Mouse (Mus musculus) hindbrain, embryonic 10.5 days (tissue): ENCODE measurements around the gene Cstf3. TPM values are rescaled to one million over a fixed set of nuclear protein-coding genes. Genes with fewer than 3 reads are reported as not detected.

ENCODE experiments used
- DNase-seq: peaks from one replicate; pipeline ENCODE4 v3.0.0-alpha.2; 2017; ENCODE audit warnings: low spot score
- H3K27ac ChIP-seq: fragments of 300-500 bp; sonication (generic); 2 replicates; pipeline ENCODE4 v1.5.1; 2016; ENCODE audit warnings: mild to moderate bottlenecking, moderate library complexity
- H3K27me3 ChIP-seq: fragments of 300-500 bp; sonication (generic); 2 replicates; pipeline ENCODE4 v1.6.1; 2016; ENCODE audit warnings: mild to moderate bottlenecking; ENCODE audit not compliant: poor library complexity, insufficient read depth, severe bottlenecking
- H3K36me3 ChIP-seq: fragments of 300-500 bp; sonication (generic); 2 replicates; pipeline ENCODE4 v1.6.1; 2016; ENCODE audit warnings: mild to moderate bottlenecking, moderate library complexity
- H3K4me1 ChIP-seq: fragments of 300-500 bp; sonication (generic); replicated peaks from 2 replicates; pipeline ENCODE4 v1.6.1; 2016; ENCODE audit warnings: mild to moderate bottlenecking
- H3K4me3 ChIP-seq: fragments of 300-500 bp; sonication (generic); 2 replicates; pipeline ENCODE4 v1.5.1; 2016; ENCODE audit warnings: mild to moderate bottlenecking, moderate library complexity
- H3K9me3 ChIP-seq: fragments of 300-500 bp; sonication (generic); 2 replicates; pipeline ENCODE4 v1.6.1; 2016; ENCODE audit warnings: mild to moderate bottlenecking, moderate library complexity
- WGBS: fragments of 180-500 bp; shearing (Covaris S2); methylation state at CpG from one replicate; pipeline ENCODE4 v1.1.7; 2016; 5-methylcytosine and 5-hydroxymethylcytosine counted together
- polyA plus RNA-seq: library from polyadenylated mRNA; unstranded; fragments of >200 nt; fragmentation: Nextera tagmentation; extraction: Ambion mirVana; gene quantifications from 2 replicates; pipeline ENCODE4 v1.2.1, GENCODE M21; 2016

The Cstf3 gene
- polyA plus RNA-seq, 1 experiment from 2014 or later: 86.4 TPM

- H3K4me3 ChIP-seq: no peak overlapping the region
- no peaks in the 10 kb centered on the region for H3K27me3 ChIP-seq
- no peak overlapping the region for H3K27ac ChIP-seq
- WGBS: 84% methylated on average over 7 of the region's 7 CpGs
- H3K4me1 ChIP-seq: no peaks in the 10 kb centered on the region
- H3K36me3 ChIP-seq: no peaks in the 10 kb centered on the region
- H3K9me3 ChIP-seq: no peaks in the 10 kb centered on the region
- DNase-seq: no peak
Measured at GRCm38 (mm10) chr2:104579784-104580446, 10.4 kb upstream of the Cstf3 start.

- no peaks in the 10 kb centered on the region for H3K9me3 ChIP-seq
- no peaks in the 10 kb centered on the region for H3K36me3 ChIP-seq
- no peaks in the 10 kb centered on the region for H3K27me3 ChIP-seq
- no peaks in the 10 kb centered on the region for H3K4me1 ChIP-seq
- H3K4me3 ChIP-seq: no peak overlapping the region
- no peak for DNase-seq
- WGBS: 88% methylated on average over 9 of the region's 9 CpGs
- no peak overlapping the region for H3K27ac ChIP-seq
Measured at GRCm38 (mm10) chr2:104581281-104581879, 8.9 kb upstream of the Cstf3 start.

- no peak for DNase-seq
- WGBS: 74% methylated on average over 6 of the region's 6 CpGs
Measured at GRCm38 (mm10) chr2:104583032-104583431, 7.3 kb upstream of the Cstf3 start.

GRCm38 (mm10) chr2:104584226-104584625, 6.1 kb upstream of the Cstf3 start:
- WGBS: 80% methylated on average over 7 of the region's 7 CpGs
- Histone ChIP-seq H3K4me1 (peaks cover 2% of the 10 kb centered on the region), H3K9me3 (no peaks in the 10 kb centered on the region), H3K27me3 (no peaks in the 10 kb centered on the region), H3K4me3 (no peak overlapping the region), H3K36me3 (no peaks in the 10 kb centered on the region), H3K27ac (no peak overlapping the region)
- no peak for DNase-seq

More at GRCm38 (mm10) chr2:104583032-104583431, 7.3 kb upstream of the Cstf3 start:
- Histone ChIP-seq H3K27ac (no peak overlapping the region), H3K4me3 (no peak overlapping the region), H3K4me1 (no peaks in the 10 kb centered on the region), H3K36me3 (no peaks in the 10 kb centered on the region), H3K9me3 (no peaks in the 10 kb centered on the region), H3K27me3 (no peaks in the 10 kb centered on the region)

GRCm38 (mm10) chr2:104585645-104586044, 4.7 kb upstream of the Cstf3 start:
- DNase-seq: no peak
- Histone ChIP-seq H3K36me3 (no peaks in the 10 kb centered on the region), H3K4me3 (no peak overlapping the region), H3K27ac (no peak overlapping the region), H3K9me3 (no peaks in the 10 kb centered on the region), H3K4me1 (peaks cover 7% of the 10 kb centered on the region), H3K27me3 (no peaks in the 10 kb centered on the region)
- 51% methylated on average over 2 of the region's 2 CpGs for WGBS

- H3K27me3 ChIP-seq: no peaks in the 10 kb centered on the region
- no peak overlapping the region for H3K27ac ChIP-seq
- 95% methylated on average over 5 of the region's 5 CpGs for WGBS
- peaks cover 18% of the 10 kb centered on the region for H3K4me1 ChIP-seq
- no peak overlapping the region for H3K4me3 ChIP-seq
- no peaks in the 10 kb centered on the region for H3K9me3 ChIP-seq
- no peak for DNase-seq
- H3K36me3 ChIP-seq: peaks cover 7% of the 10 kb centered on the region; the same call in 1 of the 2 replicates
Measured at GRCm38 (mm10) chr2:104588552-104588951, 1.8 kb upstream of the Cstf3 start.

- peaks cover 21% of the 10 kb centered on the region for H3K4me1 ChIP-seq
- H3K27me3 ChIP-seq: no peaks in the 10 kb centered on the region
- peak overlapping the region; percentile 93 for H3K27ac ChIP-seq
- H3K36me3 ChIP-seq: peaks cover 7% of the 10 kb centered on the region; the same call in 1 of the 2 replicates
- DNase-seq: no peak
- H3K9me3 ChIP-seq: no peaks in the 10 kb centered on the region
- peak overlapping the region; percentile 77 for H3K4me3 ChIP-seq
- 0% methylated on average over 19 of the region's 19 CpGs for WGBS
Measured at GRCm38 (mm10) chr2:104590829-104591117, 450 bp downstream of the Cstf3 start.

GRCm38 (mm10) chr2:104591141-104591540, 818 bp downstream of the Cstf3 start:
- peak overlapping the region; percentile 93 for H3K27ac ChIP-seq
- H3K9me3 ChIP-seq: no peaks in the 10 kb centered on the region
- H3K4me1 ChIP-seq: peaks cover 21% of the 10 kb centered on the region
- H3K27me3 ChIP-seq: no peaks in the 10 kb centered on the region
- peak overlapping the region; percentile 77 for H3K4me3 ChIP-seq
- DNase-seq: no peak
- peaks cover 7% of the 10 kb centered on the region; the same call in 1 of the 2 replicates for H3K36me3 ChIP-seq
- WGBS: 1% methylated on average over 6 of the region's 6 CpGs

- no peaks in the 10 kb centered on the region for H3K27me3 ChIP-seq
- peaks cover 14% of the 10 kb centered on the region for H3K4me1 ChIP-seq
- H3K9me3 ChIP-seq: no peaks in the 10 kb centered on the region
- H3K36me3 ChIP-seq: peaks cover 16% of the 10 kb centered on the region
- H3K27ac ChIP-seq: no peak overlapping the region
- 78% methylated on average over 1 of the region's 1 CpGs for WGBS
- no peak for DNase-seq
- no peak overlapping the region for H3K4me3 ChIP-seq
Measured at GRCm38 (mm10) chr2:104595063-104595462, 4.7 kb downstream of the Cstf3 start.

GRCm38 (mm10) chr2:104603431-104603830, 13.1 kb downstream of the Cstf3 start:
- DNase-seq: no peak
- no peaks in the 10 kb centered on the region for H3K9me3 ChIP-seq
- H3K4me1 ChIP-seq: no peaks in the 10 kb centered on the region
- no peak overlapping the region for H3K27ac ChIP-seq
- H3K27me3 ChIP-seq: no peaks in the 10 kb centered on the region
- no peak overlapping the region for H3K4me3 ChIP-seq
- 60% methylated on average over 1 of the region's 1 CpGs for WGBS
- H3K36me3 ChIP-seq: peaks cover 30% of the 10 kb centered on the region

- H3K4me1 ChIP-seq: no peaks in the 10 kb centered on the region
- no peak overlapping the region for H3K27ac ChIP-seq
- no peak for DNase-seq
- H3K9me3 ChIP-seq: no peaks in the 10 kb centered on the region
- no peak overlapping the region for H3K4me3 ChIP-seq
- peaks cover 32% of the 10 kb centered on the region for H3K36me3 ChIP-seq
- WGBS: 76% methylated on average over 5 of the region's 5 CpGs
- no peaks in the 10 kb centered on the region for H3K27me3 ChIP-seq
Measured at GRCm38 (mm10) chr2:104604718-104605117, 14.4 kb downstream of the Cstf3 start.

- no peaks in the 10 kb centered on the region for H3K27me3 ChIP-seq
- no peaks in the 10 kb centered on the region for H3K9me3 ChIP-seq
- WGBS: 85% methylated on average over 1 of the region's 1 CpGs
- no peak overlapping the region for H3K4me3 ChIP-seq
- H3K4me1 ChIP-seq: no peaks in the 10 kb centered on the region
- H3K27ac ChIP-seq: no peak overlapping the region
- H3K36me3 ChIP-seq: peaks cover 31% of the 10 kb centered on the region
- no peak for DNase-seq
Measured at GRCm38 (mm10) chr2:104605560-104605959, 15.2 kb downstream of the Cstf3 start.

- 91% methylated on average over 3 of the region's 3 CpGs for WGBS
- Histone ChIP-seq H3K4me3 (no peak overlapping the region), H3K27me3 (no peaks in the 10 kb centered on the region), H3K9me3 (no peaks in the 10 kb centered on the region), H3K27ac (no peak overlapping the region), H3K4me1 (no peaks in the 10 kb centered on the region), H3K36me3 (peaks cover 55% of the 10 kb centered on the region)
- DNase-seq: no peak
Measured at GRCm38 (mm10) chr2:104614786-104615185, 24.5 kb downstream of the Cstf3 start.
